Mouse (Mus musculus) skeletal muscle tissue, adult 2 months (tissue): Measurements from ENCODE around the gene Matn1.

Experiments used
- DNase-seq: peaks from one replicate; pipeline ENCODE4 v3.0.0-alpha.2; 2012; ENCODE audit warnings: low read depth, low spot score

The Matn1 gene

GRCm38 (mm10) chr4:130916639-130917038 lies 27.5 kb upstream of the Matn1 start:
- no peak for DNase-seq

- no peak for DNase-seq
Observed at GRCm38 (mm10) chr4:130917564-130917963, 26.6 kb upstream of the Matn1 start.

- DNase-seq = no peak
Observed at GRCm38 (mm10) chr4:130918805-130919749, 25.1 kb upstream of the Matn1 start.

GRCm38 (mm10) chr4:130919750-130920356 lies 24.3 kb upstream of the Matn1 start:
- no peak for DNase-seq

- no peak for DNase-seq
Observed at GRCm38 (mm10) chr4:130920951-130921693, 23.1 kb upstream of the Matn1 start.

- no peak for DNase-seq
Observed at GRCm38 (mm10) chr4:130921986-130922385, 22.2 kb upstream of the Matn1 start.

DNA sequence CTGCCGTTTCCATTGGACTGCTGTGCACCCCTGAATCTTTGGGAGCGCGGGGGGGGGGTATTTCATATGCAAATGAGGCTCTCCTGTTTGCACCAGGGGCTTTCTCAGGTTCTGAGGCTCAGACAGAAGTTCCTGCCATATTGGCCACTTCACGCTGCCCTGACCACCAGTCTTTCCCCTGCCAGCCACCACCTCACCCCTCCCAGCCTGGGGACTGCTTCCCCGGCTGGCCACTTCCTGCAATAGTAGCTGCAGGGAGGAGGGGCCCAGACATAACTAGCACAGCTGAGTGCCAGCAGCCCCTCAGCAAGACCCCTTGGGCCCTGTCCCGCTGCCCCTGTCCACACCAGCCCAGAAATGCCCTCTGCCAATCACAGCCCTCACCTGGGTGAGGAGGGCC lies 17.9 kb upstream of the Matn1 start:
- DNase-seq = no peak

DNA sequence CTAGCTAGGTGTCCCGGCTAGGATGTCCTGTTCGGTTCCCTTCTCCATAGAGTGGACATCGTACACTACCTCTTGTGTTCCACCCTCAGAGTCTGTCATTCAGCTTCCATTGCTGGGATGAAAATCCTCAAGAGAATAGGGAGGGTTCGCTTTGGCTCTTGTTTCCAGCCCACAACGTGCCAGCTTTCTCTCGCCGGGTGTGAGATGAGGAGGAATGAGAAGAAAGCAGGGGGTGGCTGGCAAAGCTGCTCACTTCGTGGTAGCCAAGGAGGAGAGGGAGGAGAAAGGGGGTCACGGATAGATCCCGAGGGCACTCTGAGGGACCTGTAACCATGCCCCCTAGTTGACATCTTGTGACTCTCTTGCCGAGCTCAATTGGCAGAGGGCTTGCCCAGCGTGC lies 16.4 kb upstream of the Matn1 start:
- no peak for DNase-seq

DNA sequence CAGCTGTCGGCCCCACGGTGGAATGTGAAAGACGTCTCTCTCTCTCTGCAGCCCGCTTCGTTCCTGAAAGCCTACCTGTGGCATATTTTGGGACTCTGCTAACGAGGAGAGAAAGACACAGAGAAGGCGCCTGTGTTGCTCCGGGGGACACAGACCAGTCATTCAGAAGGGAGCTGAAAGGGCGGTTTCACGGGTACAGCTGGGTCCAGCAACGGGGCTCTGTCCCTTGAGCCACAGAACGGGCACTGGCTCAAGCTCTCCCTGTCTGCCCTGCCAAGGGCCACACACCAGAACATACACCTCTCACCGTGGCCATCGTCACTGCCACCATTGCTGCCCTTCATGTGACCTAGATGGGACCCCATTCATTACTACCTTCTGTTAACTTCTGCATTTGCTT lies 1.5 kb upstream of the Matn1 start:
- DNase-seq = no peak

DNA sequence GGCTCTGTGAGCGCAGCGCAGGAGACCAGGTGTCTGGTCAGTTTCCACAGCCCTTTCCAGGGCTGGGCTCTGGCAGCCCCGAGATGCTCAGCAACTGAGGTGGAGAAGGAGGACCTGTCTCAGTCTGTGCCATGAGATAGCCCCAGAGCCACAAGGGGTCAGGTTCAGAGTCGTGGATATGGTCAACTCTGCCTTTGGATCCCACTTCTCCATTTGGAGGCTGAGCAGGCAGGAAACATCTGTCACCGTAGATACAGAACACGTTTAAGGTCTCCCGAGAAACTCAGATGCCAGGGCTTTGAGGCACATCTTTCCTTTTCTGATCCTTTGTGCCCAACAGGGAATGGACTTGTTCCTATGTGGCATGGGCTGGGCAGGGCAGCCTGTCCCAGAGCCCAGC lies 594 bp downstream of the Matn1 start:
- no peak for DNase-seq

DNA sequence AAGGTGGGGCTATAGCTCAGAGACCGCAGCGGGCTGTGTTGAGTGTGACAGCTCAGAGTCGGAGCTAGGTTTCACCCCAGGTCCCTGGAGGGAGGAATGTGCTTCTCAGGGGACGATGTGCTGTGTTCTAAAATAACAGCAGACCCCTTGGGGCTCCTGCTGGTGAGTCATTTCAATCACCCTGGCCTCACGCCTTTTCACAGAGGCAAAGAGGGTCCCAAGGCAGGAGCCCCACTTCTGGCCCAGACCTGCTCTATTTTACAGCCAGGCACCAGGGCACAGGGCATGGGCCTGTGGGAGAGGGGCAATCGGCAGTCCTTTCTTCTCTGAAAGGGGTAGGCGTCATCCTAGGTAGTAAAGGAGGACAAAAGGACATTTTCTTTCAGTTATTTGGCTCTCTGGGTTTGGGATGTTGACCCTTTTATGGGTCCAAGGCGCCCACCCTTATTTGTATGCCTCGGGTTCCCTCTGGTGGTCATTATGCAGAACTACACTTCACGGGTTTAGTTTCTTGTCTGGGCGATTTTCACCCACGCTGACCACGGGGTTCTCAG lies 3.0 kb downstream of the Matn1 start:
- no peak for DNase-seq

DNA sequence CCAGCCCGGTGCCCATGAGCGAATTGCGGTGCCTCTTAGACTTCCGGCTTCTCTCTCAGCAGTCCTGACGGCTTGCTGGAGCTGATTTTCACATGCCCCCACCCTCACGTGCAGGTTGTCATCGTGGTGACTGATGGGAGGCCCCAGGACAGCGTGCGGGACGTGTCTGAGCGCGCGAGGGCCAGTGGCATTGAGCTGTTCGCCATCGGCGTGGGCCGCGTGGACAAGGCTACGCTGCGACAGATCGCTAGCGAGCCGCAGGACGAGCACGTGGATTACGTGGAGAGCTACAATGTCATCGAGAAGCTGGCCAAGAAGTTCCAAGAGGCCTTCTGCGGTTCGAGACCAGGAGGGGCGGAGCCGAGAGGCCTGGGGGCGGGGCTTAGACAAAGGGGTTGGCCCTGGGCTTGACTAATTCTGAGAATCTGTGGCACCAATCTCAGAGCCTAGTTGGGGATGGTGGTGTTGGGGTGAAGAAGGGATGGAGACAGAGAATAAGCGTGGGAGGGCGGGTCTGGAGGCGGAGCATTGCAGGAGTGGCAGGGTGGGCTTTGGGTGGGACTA lies 5.7 kb downstream of the Matn1 start:
- DNase-seq = no peak

GRCm38 (mm10) chr4:130952531-130952930 lies 8.3 kb downstream of the Matn1 start:
- no peak for DNase-seq

DNA sequence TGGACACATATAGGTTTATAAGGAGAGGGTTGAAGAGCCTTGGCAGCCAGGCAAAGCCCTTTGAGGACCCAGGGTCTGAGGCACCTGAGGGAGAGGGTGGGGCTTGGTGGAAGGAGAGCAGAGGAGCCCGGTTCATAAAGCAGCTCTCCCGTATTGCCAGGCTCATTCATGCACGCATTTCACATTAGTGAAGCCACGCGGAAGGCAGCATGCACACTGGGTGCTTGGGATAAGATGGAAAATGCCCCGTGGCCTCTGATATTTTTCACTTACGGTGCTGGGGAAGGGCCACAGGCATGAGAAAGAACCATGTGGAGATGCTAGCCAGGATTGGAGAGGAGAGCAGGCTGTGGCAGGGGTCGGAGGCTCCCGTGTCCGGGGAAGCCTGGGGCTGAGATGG lies 13.0 kb downstream of the Matn1 start:
- no peak for DNase-seq

DNA sequence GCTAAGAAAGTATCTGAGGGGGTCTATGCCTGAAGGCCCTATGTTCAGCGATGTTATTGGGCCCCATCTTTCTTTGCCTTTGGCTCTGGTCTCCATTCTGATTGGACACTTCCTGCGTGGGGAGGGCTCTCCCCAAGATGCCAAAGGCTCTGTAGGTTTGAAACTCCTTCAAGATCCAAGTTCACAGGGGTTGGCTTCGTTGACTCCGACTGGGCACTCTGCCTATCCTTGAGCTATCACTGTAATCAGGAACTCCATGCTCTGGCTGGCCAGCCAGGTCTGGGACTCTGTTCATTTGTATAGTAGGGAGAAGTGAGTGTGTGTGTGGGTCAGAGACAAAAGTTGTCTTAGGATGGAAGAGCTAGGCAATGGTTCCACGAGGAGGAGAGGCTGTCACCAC lies 14.6 kb downstream of the Matn1 start:
- DNase-seq = no peak

DNA sequence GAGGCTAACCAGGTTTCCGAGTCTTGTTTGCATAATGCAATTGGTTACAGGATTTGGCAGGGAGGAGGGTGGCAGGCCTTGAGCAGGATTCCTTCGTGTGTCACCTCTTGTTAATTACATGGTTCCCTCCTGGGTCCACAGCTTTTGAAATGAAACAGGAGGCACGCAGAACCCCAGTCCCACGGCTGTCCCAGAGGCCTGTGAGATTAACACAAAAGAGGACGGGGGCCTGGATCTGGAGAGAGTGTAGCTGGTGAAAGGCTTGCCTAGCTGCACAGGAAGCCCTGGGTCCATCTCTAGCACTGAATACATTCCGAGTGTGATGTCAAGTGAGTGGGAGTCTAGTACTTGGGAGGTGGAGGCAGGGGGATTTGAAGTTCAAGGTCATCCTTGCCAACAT lies 15.5 kb downstream of the Matn1 start:
- no peak for DNase-seq

- DNase-seq = peak; percentile 36
Observed at GRCm38 (mm10) chr4:130960118-130960734, 16.0 kb downstream of the Matn1 start.

DNA sequence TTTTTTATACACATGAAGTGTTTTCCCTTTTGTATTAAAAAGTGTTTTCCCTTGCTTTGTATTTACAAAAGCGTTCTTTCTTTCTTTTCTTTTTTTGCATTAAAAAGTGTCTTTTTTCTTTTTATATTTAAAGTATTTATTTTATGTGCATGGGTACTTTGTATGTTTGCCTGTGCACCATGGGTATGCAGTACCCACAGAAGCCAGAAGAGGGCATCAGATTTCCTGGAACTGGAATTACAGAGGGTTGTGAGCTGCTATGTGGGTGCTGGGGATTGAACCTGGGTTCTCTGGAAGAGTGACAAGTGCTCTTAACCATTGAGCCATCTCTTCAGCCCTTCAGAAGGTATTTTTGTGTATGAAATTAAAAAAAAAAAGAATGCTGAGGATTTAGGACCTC lies 27.1 kb downstream of the Matn1 start:
- no peak for DNase-seq

DNA sequence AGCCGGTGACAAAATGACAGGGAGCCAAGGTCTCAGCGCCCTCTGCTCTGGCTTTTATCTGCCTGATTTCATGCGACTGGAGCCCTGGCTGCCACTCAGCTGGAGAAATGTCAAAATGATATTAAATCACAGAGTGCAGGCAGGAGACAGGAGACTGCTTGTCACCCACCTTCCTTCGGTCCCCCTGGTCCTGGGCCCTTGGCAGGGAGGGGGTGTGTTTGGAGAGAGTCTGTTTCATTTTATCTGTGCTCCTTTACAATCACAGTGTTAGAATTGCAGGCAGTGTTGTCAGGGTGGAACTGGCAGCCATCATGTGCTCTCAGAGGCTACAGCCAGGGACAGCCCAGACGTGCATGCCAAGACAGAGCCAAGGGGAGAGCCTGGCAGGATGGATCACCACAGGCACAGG lies 28.2 kb downstream of the Matn1 start:
- DNase-seq = no peak

DNA sequence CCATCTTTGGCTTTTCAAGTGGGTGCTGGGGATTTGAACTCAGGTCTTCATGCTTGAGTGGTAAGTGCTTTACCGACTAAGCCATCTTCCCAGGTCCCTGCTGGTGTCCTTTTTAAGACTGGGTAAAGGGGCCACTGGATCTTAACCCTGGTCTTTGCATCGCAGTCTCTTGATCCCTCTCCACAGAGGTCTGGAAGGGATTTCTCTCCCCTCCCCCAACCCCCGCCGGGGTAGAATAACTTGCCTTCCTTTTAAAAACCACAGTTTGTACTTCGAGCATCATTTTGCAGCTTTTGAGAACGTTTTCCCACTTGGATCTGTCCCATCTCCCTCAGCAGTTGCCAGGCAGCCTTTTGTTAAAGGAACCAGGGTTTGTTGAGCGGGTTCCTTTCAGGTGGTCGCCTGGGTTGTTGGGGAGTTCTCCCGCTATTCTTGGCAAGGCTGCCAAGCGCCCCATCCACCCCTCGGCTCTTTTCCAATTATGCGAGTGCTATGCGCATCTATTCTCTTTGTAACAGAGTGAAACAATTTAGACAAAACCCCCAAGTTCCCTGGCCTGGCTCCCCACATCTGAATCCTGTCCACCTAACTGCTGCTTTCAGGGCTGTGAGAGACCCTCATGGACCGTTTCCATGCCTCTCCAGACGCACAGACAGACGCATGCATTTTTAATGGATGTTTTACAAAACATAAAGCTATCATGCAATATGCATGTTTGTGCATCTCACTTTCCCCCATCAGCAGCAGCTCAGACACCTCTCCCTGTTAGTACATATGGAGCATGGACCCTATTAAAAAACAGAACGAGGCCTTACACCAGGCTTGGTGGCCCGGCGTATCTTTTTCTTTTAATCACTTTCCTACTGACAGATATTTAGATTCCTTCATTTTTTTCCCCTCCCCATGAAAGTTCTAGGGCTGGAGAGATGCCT lies 29.4 kb downstream of the Matn1 start:
- DNase-seq = no peak
